In genomic region chr1:143707006-143707405, GRCm38 (mm10) we compare ENCODE assay signal across 22 mouse cellular contexts. TPM values are rescaled to one million over a fixed set of nuclear protein-coding genes. Genes with fewer than 3 reads are reported as not detected.
DNase-seq lines count a peak whose midpoint lies in the region; TF ChIP-seq lines count a peak whose summit lies in the region.
"Had no signal": no experiment of that assay in that cellular context is flagged by ENCODE, and none has a peak within 500 bp of the region (broad histone marks: within the 10 kb centered on the region; RNA-seq: fewer than 3 reads in every experiment).

No protein-coding gene starts in this region.

- H3K9ac ChIP-seq in MEL (ENCODE audit: control insufficient read depth, low read depth, low read length, poor library complexity, severe bottlenecking): no peak overlapping the region
- H3K9ac ChIP-seq: embryonic facial prominence, embryonic 15.5 days; forebrain, embryonic 12.5 days; limb, embryonic 12.5 days; stomach, embryonic 15.5 days had no signal

- 0 out of 4 replicates have a peak, but pooled peaks cover 0 to 6% of the 10 kb centered on the region in 2 experiments for H3K4me1 ChIP-seq in MEL (ENCODE audit: control insufficient read depth in 1 of 2, insufficient read depth in 2 of 2, low read length in 2 of 2)
- H3K4me1 ChIP-seq: forebrain, embryonic 12.5 days; limb, embryonic 12.5 days; stomach, embryonic 15.5 days had no signal

- no peak for TF ChIP-seq RAD21 in MEL (IDR thresholded peaks at IDR 0.05; ENCODE audit: low read depth, low read length)

- peaks cover 8% of the 10 kb centered on the region for H3K79me2 ChIP-seq in MEL (ENCODE audit: control insufficient read depth, insufficient read depth, low read length, poor library complexity)

- no peak for TF ChIP-seq CTCF in MEL (IDR thresholded peaks at IDR 0.05 in 2 of 3, conservative IDR thresholded peaks at IDR 0.05 in 1 of 3; ENCODE audit: control insufficient read depth in 1 of 3, insufficient read depth in 1 of 3, low read depth in 2 of 3, low read length in 3 of 3, poor library complexity in 1 of 3, severe bottlenecking in 1 of 3)

- TF ChIP-seq POLR2A in MEL (IDR thresholded peaks at IDR 0.05; ENCODE audit: control insufficient read depth in 1 of 2, insufficient read depth in 1 of 2, low read depth in 1 of 2, low read length in 2 of 2, poor library complexity in 1 of 2): no peak

- H3K27ac ChIP-seq in MEL (ENCODE audit: control insufficient read depth, low read depth, low read length): no peak overlapping the region
- H3K27ac ChIP-seq: embryonic facial prominence, embryonic 15.5 days; forebrain, embryonic 12.5 days; limb, embryonic 12.5 days; stomach, embryonic 15.5 days had no signal

- no peaks in the 10 kb centered on the region for H3K9me3 ChIP-seq in MEL (replicated peaks; ENCODE audit: insufficient read depth, low read length)
- H3K9me3 ChIP-seq: embryonic facial prominence, embryonic 15.5 days; forebrain, embryonic 12.5 days; limb, embryonic 12.5 days; stomach, embryonic 15.5 days had no signal

- TF ChIP-seq EP300 in MEL (IDR thresholded peaks at IDR 0.05; ENCODE audit: low read depth in 1 of 2, low read length in 2 of 2): no peak

- DNase-seq in cerebellum, postnatal 10 days: peak; percentile 17 to 32
- DNase-seq in cerebellum, adult 18-20 months: no peak
- peak; percentile 18 for DNase-seq in kidney, postnatal 10 days
- no peak for DNase-seq in kidney, adult 18-20 months
- peak; percentile 18 for DNase-seq in MEL (ENCODE audit: low read depth, low spot score)
- DNase-seq in adrenal gland, postnatal 25 days: peak; percentile 19
- DNase-seq in gastrocnemius, postnatal 10 days: no peak
- DNase-seq in frontal cortex, adult 2 months (ENCODE audit: extremely low spot score in 1 of 2, low spot score in 1 of 2): no peak
- DNase-seq: cerebellum, adult 11 months; cerebellum, adult 9-11 months; gastrocnemius, postnatal 36 days; heart, adult 18-20 months; kidney, adult 9 months; kidney, postnatal 14 days; layer of hippocampus, adult 9-11 months; right cerebral cortex, postnatal 25 days; thymus, adult 2 months; thymus, postnatal 36 days had no signal

- H3K4me3 ChIP-seq in MEL (ENCODE audit: control insufficient read depth in 1 of 2, insufficient read depth in 1 of 2, low read depth in 2 of 2, low read length in 2 of 2): no peak overlapping the region
- H3K4me3 ChIP-seq: embryonic facial prominence, embryonic 15.5 days; forebrain, embryonic 12.5 days; limb, embryonic 12.5 days; stomach, embryonic 15.5 days had no signal

- no peaks in the 10 kb centered on the region; a peak in 1 of 4 replicates for H3K36me3 ChIP-seq in MEL (ENCODE audit: control insufficient read depth in 1 of 2, insufficient read depth in 2 of 2, low read length in 2 of 2)
- H3K36me3 ChIP-seq: embryonic facial prominence, embryonic 15.5 days; forebrain, embryonic 12.5 days; limb, embryonic 12.5 days; stomach, embryonic 15.5 days had no signal

- H3K27me3 ChIP-seq in MEL (ENCODE audit: control insufficient read depth in 1 of 2, insufficient read depth in 2 of 2, low read length in 2 of 2): no peaks in the 10 kb centered on the region
- H3K27me3 ChIP-seq: embryonic facial prominence, embryonic 15.5 days; forebrain, embryonic 12.5 days; limb, embryonic 12.5 days; stomach, embryonic 15.5 days had no signal

TF ChIP-seq in MEL, 35 proteins besides CTCF, POLR2A, EP300 and RAD21:
- TF ChIP-seq CHD1 (IDR thresholded peaks at IDR 0.05; ENCODE audit: low read depth, low read length) (no peak), KAT2A (conservative IDR thresholded peaks at IDR 0.05; ENCODE audit: low read depth, low read length) (no peak), E2F4 (IDR thresholded peaks at IDR 0.05; ENCODE audit: borderline replicate concordance, low read depth, low read length) (no peak), HCFC1 (IDR thresholded peaks at IDR 0.05; ENCODE audit: low read depth, low read length) (no peak), POLR2AphosphoS5 (IDR thresholded peaks at IDR 0.05; ENCODE audit: borderline replicate concordance, low read depth, low read length) (no peak), ZMIZ1 (IDR thresholded peaks at IDR 0.05; ENCODE audit: low read depth, low read length) (no peak), JUND (IDR thresholded peaks at IDR 0.05; ENCODE audit: low read depth, low read length) (no peak), CHD2 (IDR thresholded peaks at IDR 0.05; ENCODE audit: low read length) (no peak)

RNA-seq across cellular contexts. Expression of gene Cdc73, which starts 4.3 kb away (rescaled TPM):
- 11.6 and 13.6 TPM in 2 replicates for total RNA-seq in MEL (2012; rRNA removed)
- polyA plus RNA-seq in MEL (2012; ENCODE audit: insufficient read depth in 1 of 2, insufficient read length in 2 of 2, low read depth in 1 of 2, low replicate concordance in 2 of 2, missing spikeins in 1 of 2): 10 to 100 TPM; 55.2 to 65.8 TPM
- total RNA-seq in adrenal gland, postnatal 25 days (2021): 98.2 and 110 TPM in 2 replicates
- 10 to 100 TPM; 54.0 to 58.6 TPM for total RNA-seq in gastrocnemius, postnatal 10 days (2021)
- 14.6 and 15.0 TPM in 2 replicates for polyA plus RNA-seq in frontal cortex, adult 2 months (2012; rRNA removed)

RNA-seq across cellular contexts. Expression of gene Glrx2, which starts 9.1 kb away (rescaled TPM):
- 23.4 and 25.3 TPM in 2 replicates for total RNA-seq in MEL (2012; rRNA removed)
- polyA plus RNA-seq in MEL (2012; ENCODE audit: insufficient read depth in 1 of 2, insufficient read length in 2 of 2, low read depth in 1 of 2, low replicate concordance in 2 of 2, missing spikeins in 1 of 2): 10 to 100 TPM in 1 of 2 experiments, not detected in 1; 61.6 TPM
- 86.3 and 89.7 TPM in 2 replicates for total RNA-seq in adrenal gland, postnatal 25 days (2021)
- total RNA-seq in gastrocnemius, postnatal 10 days (2021): 10 to 100 TPM; 74.9 to 80.2 TPM
- polyA plus RNA-seq in frontal cortex, adult 2 months (2012; rRNA removed): 96.0 and 108 TPM in 2 replicates

Comparison
In these comparisons a context has a peak if more than half of its experiments do, and no peak if none do; other contexts are left out.
1. DNase-seq: peak in cerebellum, postnatal 10 days (2 of 2), kidney, postnatal 10 days (single experiment), MEL (single experiment) and adrenal gland, postnatal 25 days (single experiment); none in cerebellum, adult 18-20 months (0 of 2), kidney, adult 18-20 months (single experiment), gastrocnemius, postnatal 10 days (single experiment) and frontal cortex, adult 2 months (0 of 2).